Mouse (Mus musculus) embryonic facial prominence, embryonic 10.5 days (tissue): ENCODE data around the gene Zbtb8os. TPM values are rescaled to one million over a fixed set of nuclear protein-coding genes. Genes with fewer than 3 reads are reported as not detected.

Experiments
- polyA plus RNA-seq: library from polyadenylated mRNA; unstranded; fragments of >200 nt; fragmentation: Nextera tagmentation; extraction: Ambion mirVana; gene quantifications from 2 replicates; pipeline ENCODE4 v1.2.1, GENCODE M21; 2016

Gene Zbtb8os
- polyA plus RNA-seq, 1 experiment from 2014 or later = 49.3 TPM

Other genes with a start within 250 kb of the Zbtb8os start
- gene Tmem54, start 230.1 kb upstream of the Zbtb8os start, polyA plus RNA-seq = 10.6 and 11.8 TPM in 2 replicates
- 0.66 and 1.8 TPM in 2 replicates for gene Hpca, start 213.7 kb upstream of the Zbtb8os start, polyA plus RNA-seq
- 1.5 TPM in 2 replicates for gene Fndc5, start 198.7 kb upstream of the Zbtb8os start, polyA plus RNA-seq
- gene S100pbp, start 146.0 kb upstream of the Zbtb8os start, polyA plus RNA-seq = 29.5 and 29.8 TPM in 2 replicates
- 96.0 and 105 TPM in 2 replicates for gene Yars, start 145.9 kb upstream of the Zbtb8os start, polyA plus RNA-seq
- 3.3 and 3.5 TPM in 2 replicates for gene C77080, start 74.3 kb upstream of the Zbtb8os start, polyA plus RNA-seq
- 0.48 and 0.71 TPM in 2 replicates for gene Sync, start 48.1 kb upstream of the Zbtb8os start, polyA plus RNA-seq
- gene Rbbp4, start 325 bp upstream of the Zbtb8os start, polyA plus RNA-seq = 546 and 560 TPM in 2 replicates
- 6.0 and 6.6 TPM in 2 replicates for gene Zbtb8a, start 42.4 kb downstream of the Zbtb8os start, polyA plus RNA-seq
- gene Zbtb8b, start 105.2 kb downstream of the Zbtb8os start, polyA plus RNA-seq = 2.0 and 2.4 TPM in 2 replicates
- 19.7 and 21.5 TPM in 2 replicates for gene Bsdc1, start 125.9 kb downstream of the Zbtb8os start, polyA plus RNA-seq
- not detected in 2 replicates for gene Tssk3, start 155.3 kb downstream of the Zbtb8os start, polyA plus RNA-seq
- gene Fam229a, start 155.5 kb downstream of the Zbtb8os start, polyA plus RNA-seq = not detected in 2 replicates
- 1,428 and 1,442 TPM in 2 replicates for gene Marcksl1, start 177.9 kb downstream of the Zbtb8os start, polyA plus RNA-seq
- 302 and 304 TPM in 2 replicates for gene Hdac1, start 207.0 kb downstream of the Zbtb8os start, polyA plus RNA-seq
- gene Lck, start 237.9 kb downstream of the Zbtb8os start, polyA plus RNA-seq = 9.3 and 12.6 TPM in 2 replicates
- gene Fam167b, start 242.9 kb downstream of the Zbtb8os start, polyA plus RNA-seq = 1.9 and 2.0 TPM in 2 replicates